Mouse (Mus musculus) liver, adult 2 months (tissue): ENCODE measurements around the gene Znrf3.

Experiments used
- CTCF ChIP-seq: fragments of 200-500 bp; IDR thresholded peaks from 2 replicates; pipeline ENCODE4 v1.5.1; 2011; ENCODE audit warnings: low read depth, low read length, control low read depth
- POLR2A ChIP-seq: fragments of 200-500 bp; IDR thresholded peaks from 2 replicates; pipeline ENCODE4 v1.6.1; 2011; ENCODE audit warnings: low read length, control low read depth; ENCODE audit not compliant: insufficient read depth; ENCODE audit errors: extremely low read depth

- TF ChIP-seq CTCF (no peak), POLR2A (no peak)
These were observed 431 bp downstream of the Znrf3 start for GRCm38 (mm10) chr11:5444234-5444598.
